Mouse (Mus musculus) heart, postnatal 0 days (tissue): Measurements from ENCODE around the gene Tfdp1. TPM values are rescaled to one million over a fixed set of nuclear protein-coding genes. Genes with fewer than 3 reads are reported as not detected.
A peak's percentile ranks its signal among the peaks of the same experiment; 100 is the strongest.

Experiments
- ATAC-seq: fragments of 200-750 bp; cut with Nextera tagmentation; 2 replicates; pipeline ENCODE4 v1.8.0; 2017; ENCODE audit warnings: low read depth, moderate number of reproducible peaks, moderate library complexity; ENCODE audit not compliant: insufficient read depth
- DNase-seq: peaks from one replicate; pipeline ENCODE4 v3.0.0-alpha.2; 2016; ENCODE audit warnings: low spot score
- H3K27ac ChIP-seq: fragments of 300-500 bp; sonication (generic); 2 replicates; pipeline ENCODE4 v1.5.1; 2014; ENCODE audit warnings: low read depth, mild to moderate bottlenecking
- H3K27me3 ChIP-seq: fragments of 300-500 bp; sonication (generic); 2 replicates; pipeline ENCODE4 v1.6.1; 2014; ENCODE audit warnings: low read length, mixed read lengths; ENCODE audit not compliant: control insufficient read depth, insufficient read depth
- H3K36me3 ChIP-seq: fragments of 300-500 bp; sonication (generic); replicated peaks from 2 replicates; pipeline ENCODE4 v1.6.1; 2014; ENCODE audit warnings: low read length, mixed read lengths; ENCODE audit not compliant: control insufficient read depth, insufficient read depth
- H3K4me1 ChIP-seq: fragments of 300-500 bp; sonication (generic); 2 replicates; pipeline ENCODE4 v1.6.1; 2014; ENCODE audit warnings: antibody characterized with exemption; ENCODE audit not compliant: control insufficient read depth, insufficient read depth
- H3K4me2 ChIP-seq: fragments of 300-500 bp; sonication (generic); 2 replicates; pipeline ENCODE4 v1.6.1; 2014; ENCODE audit warnings: low read depth, mild to moderate bottlenecking, low read length, moderate library complexity
- H3K4me3 ChIP-seq: fragments of 300-500 bp; sonication (generic); 2 replicates; pipeline ENCODE4 v1.5.1; 2014; ENCODE audit warnings: low read depth, low read length
- H3K9ac ChIP-seq: fragments of 300-500 bp; sonication (generic); replicated peaks from 2 replicates; pipeline ENCODE4 v1.6.1; 2014; ENCODE audit warnings: low read depth, low read length, mixed read lengths
- H3K9me3 ChIP-seq: fragments of 300-500 bp; sonication (generic); replicated peaks from 2 replicates; pipeline ENCODE4 v1.6.1; 2016; ENCODE audit warnings: low read length; ENCODE audit not compliant: control insufficient read depth
- CTCF ChIP-seq: IDR thresholded peaks from 2 replicates; pipeline ENCODE4 v1.5.1; 2016; ENCODE audit warnings: antibody characterized with exemption, control low read depth, low read depth
- EP300 ChIP-seq: IDR thresholded peaks from 2 replicates; pipeline ENCODE4 v1.6.1; 2016; ENCODE audit warnings: antibody characterized with exemption, low read depth
- WGBS: fragments of 180-500 bp; shearing (Covaris S2); extraction: QIAGEN DNeasy Blood & Tissue Kit; methylation state at CpG from one replicate; pipeline ENCODE4 v1.1.7; 2014; 5-methylcytosine and 5-hydroxymethylcytosine counted together
- polyA plus RNA-seq: library from polyadenylated mRNA; unstranded; fragments of >200 nt; fragmentation: Nextera tagmentation; extraction: Ambion mirVana; gene quantifications from 2 replicates; pipeline ENCODE4 v1.2.1, GENCODE M21; 2015
- total RNA-seq: library from RNA; depleted of rRNA; stranded (reverse); fragments of >200 nt; gene quantifications from 2 replicates; pipeline ENCODE4 v1.2.3, GENCODE M21; 2014; ENCODE audit warnings: low replicate concordance

Tfdp1 gene
- total and polyA plus RNA-seq, 2 experiments from 2014 or later: 38.6 to 47.4 TPM

DNA sequence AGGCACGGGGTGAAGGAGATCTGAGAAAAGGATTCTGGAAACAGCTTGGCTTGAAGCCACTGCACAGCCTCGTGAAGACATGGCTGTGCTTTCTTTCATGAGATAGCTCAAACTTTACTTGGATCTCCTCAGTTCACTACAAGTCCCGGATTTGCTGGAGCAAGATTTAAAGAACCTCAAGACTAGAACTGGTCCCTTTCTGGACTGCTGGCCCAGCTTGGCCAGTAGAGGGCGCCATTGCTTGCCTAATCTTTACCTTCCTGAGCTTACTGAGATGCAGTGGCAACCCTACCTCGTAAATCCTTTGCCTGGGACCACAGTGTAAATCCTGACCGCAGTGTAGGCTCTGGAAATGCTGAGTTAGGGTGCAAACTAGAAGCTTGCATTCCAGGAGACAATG lies 73.0 kb downstream of the Tfdp1 start:
- DNase-seq: peak; percentile 50
- ATAC-seq: peak; percentile 22; the same call in 1 of the 2 replicates
- no peak for TF ChIP-seq EP300
- TF ChIP-seq CTCF: peak; percentile 75
- WGBS: 28% methylated on average over 6 of the region's 6 CpGs
- no peaks in the 10 kb centered on the region for H3K4me1 ChIP-seq
- H3K27me3 ChIP-seq: 0 out of 2 replicates have a peak, but pooled peaks cover 9% of the 10 kb centered on the region
- H3K4me3 ChIP-seq: no peak overlapping the region
- no peaks in the 10 kb centered on the region for H3K9me3 ChIP-seq
- H3K27ac ChIP-seq: no peak overlapping the region
- H3K4me2 ChIP-seq: no peak overlapping the region
- H3K9ac ChIP-seq: no peak overlapping the region
- H3K36me3 ChIP-seq: no peaks in the 10 kb centered on the region

DNA sequence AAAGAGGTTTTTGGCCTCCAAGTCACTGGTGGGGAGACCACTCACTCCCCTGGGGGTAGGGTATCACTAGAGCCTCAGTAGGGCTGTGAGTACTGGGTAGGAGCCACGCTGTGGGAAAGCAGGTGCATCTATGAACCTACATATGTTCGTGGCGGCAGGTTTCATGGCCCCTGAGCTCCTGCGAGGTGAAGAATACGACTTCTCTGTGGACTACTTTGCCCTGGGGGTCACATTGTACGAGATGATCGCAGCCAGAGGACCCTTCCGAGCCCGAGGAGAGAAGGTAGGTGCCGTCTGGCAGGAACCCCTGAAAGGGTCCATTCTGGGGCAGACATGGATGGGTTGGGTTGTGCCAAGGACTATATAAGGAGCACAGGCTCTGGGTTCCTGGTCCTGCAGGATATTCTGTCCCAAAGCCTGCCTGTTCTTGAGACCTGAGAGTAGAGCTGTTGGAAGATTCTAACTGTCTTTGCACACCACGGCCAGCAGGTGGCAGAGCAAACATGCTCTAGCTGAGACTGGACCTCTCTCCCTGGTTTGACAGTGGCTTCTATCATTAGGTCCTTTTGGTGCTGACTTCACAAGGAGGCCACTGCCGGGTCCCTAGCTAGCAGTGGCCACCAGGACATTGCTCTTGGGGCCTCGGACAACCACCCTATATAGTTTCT lies 74.5 kb downstream of the Tfdp1 start:
- 0 out of 2 replicates have a peak, but pooled peaks cover 9% of the 10 kb centered on the region for H3K27me3 ChIP-seq
- no peaks in the 10 kb centered on the region for H3K4me1 ChIP-seq
- H3K9ac ChIP-seq: no peak overlapping the region
- peak; percentile 47; the same call in 1 of the 2 replicates for ATAC-seq
- DNase-seq: peak; percentile 60
- no peaks in the 10 kb centered on the region for H3K36me3 ChIP-seq
- no peak overlapping the region for H3K4me2 ChIP-seq
- no peak overlapping the region for H3K4me3 ChIP-seq
- TF ChIP-seq CTCF (peak; percentile 85), EP300 (no peak)
- H3K27ac ChIP-seq: no peak overlapping the region
- 57% methylated on average over 13 of the region's 13 CpGs for WGBS
- no peaks in the 10 kb centered on the region for H3K9me3 ChIP-seq

DNA sequence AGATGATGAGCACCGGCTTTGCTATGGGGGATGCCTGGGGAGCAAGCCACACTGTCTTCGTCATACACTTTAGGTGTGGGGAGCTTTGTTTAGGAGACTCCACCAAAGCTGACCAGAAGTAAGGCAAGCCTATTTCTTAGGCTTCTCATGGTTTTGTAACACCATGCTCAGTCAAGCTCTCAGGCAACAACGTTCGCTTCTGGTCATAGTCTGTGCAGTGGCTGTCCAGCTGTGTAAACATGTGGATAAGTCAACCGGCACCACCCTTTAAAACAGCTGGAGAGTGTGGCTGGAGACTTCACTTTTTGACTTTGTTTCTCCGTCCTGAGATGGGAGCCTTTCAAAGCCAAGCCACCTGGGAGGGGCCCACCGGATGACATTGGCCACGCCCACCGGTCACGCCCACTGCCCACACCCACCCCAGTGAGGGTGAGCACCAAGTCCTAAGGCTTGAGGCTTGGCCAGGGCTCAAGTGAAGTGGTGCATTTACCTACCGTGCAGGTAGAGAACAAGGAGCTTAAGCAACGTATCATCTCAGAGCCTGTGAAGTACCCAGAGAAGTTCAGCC lies 75.4 kb downstream of the Tfdp1 start:
- H3K4me1 ChIP-seq: no peaks in the 10 kb centered on the region
- no peak for DNase-seq
- H3K9me3 ChIP-seq: no peaks in the 10 kb centered on the region
- WGBS: 51% methylated on average over 12 of the region's 12 CpGs
- H3K4me3 ChIP-seq: no peak overlapping the region
- no peak overlapping the region for H3K27ac ChIP-seq
- H3K9ac ChIP-seq: no peak overlapping the region
- no peaks in the 10 kb centered on the region for H3K36me3 ChIP-seq
- ATAC-seq: no peak
- TF ChIP-seq EP300: no peak
- no peak for TF ChIP-seq CTCF
- H3K27me3 ChIP-seq: 0 out of 2 replicates have a peak, but pooled peaks cover 9% of the 10 kb centered on the region
- H3K4me2 ChIP-seq: no peak overlapping the region

DNA sequence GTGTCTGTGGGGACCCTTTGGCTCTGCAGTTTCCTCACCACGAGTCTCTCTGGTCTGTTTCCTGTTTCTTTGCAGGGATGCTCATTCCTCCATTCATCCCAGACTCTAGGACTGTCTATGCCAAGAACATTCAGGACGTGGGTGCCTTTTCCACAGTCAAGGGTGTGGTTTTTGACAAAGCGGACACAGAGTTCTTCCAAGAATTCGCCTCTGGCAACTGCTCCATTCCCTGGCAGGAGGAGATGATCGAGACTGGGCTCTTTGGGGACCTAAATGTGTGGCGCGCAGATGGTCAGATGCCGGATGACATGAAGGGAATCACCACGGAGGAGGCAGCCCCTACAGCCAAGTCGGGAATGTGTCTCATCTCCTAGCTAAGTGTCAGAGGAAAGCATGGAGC lies 77.3 kb downstream of the Tfdp1 start:
- Histone ChIP-seq H3K9ac (no peak overlapping the region), H3K27me3 (0 out of 2 replicates have a peak, but pooled peaks cover 9% of the 10 kb centered on the region), H3K4me2 (no peak overlapping the region), H3K9me3 (no peaks in the 10 kb centered on the region), H3K4me1 (no peaks in the 10 kb centered on the region), H3K27ac (no peak overlapping the region), H3K36me3 (no peaks in the 10 kb centered on the region), H3K4me3 (no peak overlapping the region)
- ATAC-seq (no peak), DNase-seq (no peak)
- TF ChIP-seq EP300 (no peak), CTCF (no peak)
- 62% methylated on average over 10 of the region's 10 CpGs for WGBS

DNA sequence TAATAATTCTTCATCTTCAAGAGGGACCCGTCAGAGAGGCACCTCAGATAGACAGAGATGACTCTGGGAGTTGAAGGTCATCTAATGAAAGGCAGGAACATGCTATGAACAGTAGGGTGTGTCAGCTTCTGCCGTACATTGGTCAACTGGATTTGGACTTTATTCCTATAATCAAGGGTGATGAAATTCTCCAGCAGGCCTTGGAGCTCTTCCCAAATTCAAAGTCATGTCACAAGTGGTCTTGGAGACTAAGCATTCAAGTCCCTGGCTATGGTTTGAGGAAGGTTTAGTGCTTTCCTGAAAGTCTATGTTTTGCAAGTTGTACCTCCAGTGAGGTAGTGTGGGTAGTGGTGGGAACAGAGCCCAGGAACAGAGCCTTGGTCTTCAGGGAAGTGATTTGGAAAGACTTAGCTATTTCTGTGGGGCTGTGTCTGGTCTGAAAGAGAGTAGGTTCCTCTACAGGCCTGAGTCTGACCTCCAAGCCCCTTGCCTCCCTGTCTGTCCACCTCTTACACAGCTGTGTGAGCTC lies 80.6 kb downstream of the Tfdp1 start:
- 59% methylated on average over 2 of the region's 2 CpGs for WGBS
- H3K4me3 ChIP-seq: no peak overlapping the region
- H3K4me2 ChIP-seq: no peak overlapping the region
- no peaks in the 10 kb centered on the region for H3K9me3 ChIP-seq
- H3K36me3 ChIP-seq: no peaks in the 10 kb centered on the region
- DNase-seq: no peak
- ATAC-seq: no peak
- no peak for TF ChIP-seq EP300
- TF ChIP-seq CTCF: no peak
- no peak overlapping the region for H3K9ac ChIP-seq
- H3K27ac ChIP-seq: no peak overlapping the region
- no peaks in the 10 kb centered on the region for H3K4me1 ChIP-seq
- no peaks in the 10 kb centered on the region for H3K27me3 ChIP-seq
